In the genomic region with DNA sequence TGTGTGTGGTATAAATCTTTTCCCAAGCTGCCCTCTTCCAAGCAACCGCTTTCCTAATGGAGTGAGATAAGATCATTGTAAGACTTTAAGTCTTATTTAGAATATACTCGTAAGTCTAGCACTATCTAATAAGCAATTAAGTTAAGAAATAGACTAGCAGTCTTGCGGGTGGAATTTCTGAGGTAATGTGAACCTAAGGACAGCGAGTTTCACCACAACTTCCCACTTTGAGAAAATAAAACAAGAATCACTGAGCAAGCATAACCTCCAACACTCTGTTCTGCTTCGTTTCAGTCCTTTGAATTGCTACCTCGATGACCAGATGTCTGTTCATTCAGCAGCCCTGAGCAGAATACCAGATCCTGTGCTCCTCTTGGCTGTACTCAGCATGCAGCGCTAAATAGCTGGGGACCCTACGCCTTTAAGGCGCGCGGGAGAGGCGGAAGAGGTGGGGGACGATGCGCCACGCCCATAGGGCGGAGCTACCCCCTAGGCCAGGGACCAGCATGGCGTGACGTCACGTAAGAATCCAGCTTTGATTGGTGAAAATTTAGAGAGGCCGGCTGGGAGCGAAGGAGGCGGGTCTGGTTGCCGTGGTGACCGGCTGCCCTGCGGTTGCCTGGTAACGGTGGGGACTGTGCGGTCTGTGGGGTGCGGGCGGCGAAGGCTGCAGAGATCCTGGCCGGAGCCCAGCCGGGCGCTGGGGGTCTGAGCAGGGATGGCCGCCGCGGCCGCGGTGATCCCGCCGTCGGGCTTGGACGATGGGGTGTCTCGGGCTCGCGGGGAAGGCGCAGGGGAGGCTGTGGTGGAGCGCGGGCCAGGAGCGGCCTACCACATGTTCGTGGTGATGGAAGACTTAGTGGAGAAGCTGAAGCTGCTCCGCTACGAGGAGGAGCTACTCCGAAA, we compare ENCODE assay signal across 7 mouse cellular contexts. TPM values are rescaled to one million over a fixed set of nuclear protein-coding genes. Genes with fewer than 3 reads are reported as not detected.
DNase-seq lines count a peak whose midpoint lies in the region; ATAC-seq lines count a peak whose summit lies in the region.

A gene (plus strand): TSS at position 614 of the 906 bp plus-strand sequence.

- peak within 1 kb of the TSS; percentile 27; the same call in 1 of the 2 replicates for H3K27ac ChIP-seq in intestine, embryonic 15.5 days
- H3K27ac ChIP-seq in midbrain, embryonic 10.5 days (replicated peaks), result peak within 1 kb of the TSS; percentile 88

- peak; percentile 100 for ATAC-seq in intestine, embryonic 15.5 days

- intact Hi-C loops in gastrocnemius, postnatal 36 days (cut with DNase I), result loop anchor here (10.0 kb wide), 1 partner anchor 194 kb away; no protein-coding TSS in a partner anchor
- intact Hi-C loops in left cerebral cortex, postnatal 25 days (cut with DNase I), result no loop called here

- peak within 1 kb of the TSS; percentile 83 for H3K4me3 ChIP-seq in intestine, embryonic 15.5 days (replicated peaks)
- H3K4me3 ChIP-seq in midbrain, embryonic 10.5 days, result peak within 1 kb of the TSS; percentile 68

- H3K9me3 ChIP-seq in intestine, embryonic 15.5 days, result no peaks in the 10 kb centered on the region
- no peaks in the 10 kb centered on the region for H3K9me3 ChIP-seq in midbrain, embryonic 10.5 days (replicated peaks)

- peak within 1 kb of the TSS; percentile 94 for H3K4me2 ChIP-seq in intestine, embryonic 15.5 days (replicated peaks)

- no peaks in the 10 kb centered on the region for H3K36me3 ChIP-seq in intestine, embryonic 15.5 days
- H3K36me3 ChIP-seq in midbrain, embryonic 10.5 days, result no peaks in the 10 kb centered on the region

- no peaks in the 10 kb centered on the region for H3K27me3 ChIP-seq in intestine, embryonic 15.5 days (replicated peaks)
- H3K27me3 ChIP-seq in midbrain, embryonic 10.5 days (ENCODE audit: low read depth, poor library complexity, severe bottlenecking), result no peaks in the 10 kb centered on the region

- no peaks in the 10 kb centered on the region for H3K4me1 ChIP-seq in intestine, embryonic 15.5 days (replicated peaks)
- peaks cover 27% of the 10 kb centered on the region for H3K4me1 ChIP-seq in midbrain, embryonic 10.5 days

- 2% methylated on average over 53 of the region's 53 CpGs for WGBS in intestine, embryonic 15.5 days
- 4% methylated on average over 53 of the region's 53 CpGs for WGBS in midbrain, embryonic 10.5 days

- DNase-seq in adrenal gland, adult 2 months, result peak; percentile 99
- DNase-seq in embryo, embryonic 11.5 days (ENCODE audit: low read depth, low spot score), result peak; percentile 99
- peak; percentile 94 to 95 for DNase-seq in gastrocnemius, postnatal 36 days
- peak; percentile 99 for DNase-seq in left cerebral cortex, postnatal 25 days (ENCODE audit: low spot score in 2 of 2)
- DNase-seq in midbrain, embryonic 10.5 days (ENCODE audit: low spot score), result peak; percentile 99
- DNase-seq in right cerebral cortex, postnatal 4 days, result peak; percentile 96

- H3K9ac ChIP-seq in intestine, embryonic 15.5 days, result peak within 1 kb of the TSS; percentile 58

RNA-seq across cellular contexts. Expression of the gene that starts here (rescaled TPM):
- 10 to 100 TPM; 32.3 to 35.9 TPM for total RNA-seq in adrenal gland, adult 2 months (2021)
- polyA plus RNA-seq in adrenal gland, adult 2 months (2012; rRNA removed), result 5.4 and 6.1 TPM in 2 replicates
- 1 to 10 TPM; 6.8 to 7.8 TPM for total RNA-seq in gastrocnemius, postnatal 36 days (2021)
- 17.1 and 17.5 TPM in 2 replicates for polyA plus RNA-seq in intestine, embryonic 15.5 days (2015; fragmentation: Nextera tagmentation; extraction: Ambion mirVana)
- total RNA-seq in left cerebral cortex, postnatal 25 days (2021), result 10 to 100 TPM; 55.2 to 57.3 TPM
- 22.8 and 28.8 TPM in 2 replicates for polyA plus RNA-seq in midbrain, embryonic 10.5 days (2016; fragmentation: Nextera tagmentation; extraction: Ambion mirVana)

Comparison
In these comparisons a context has a peak if more than half of its experiments do, and no peak if none do; other contexts are left out.
1. Peak in every context shown above with its lines: DNase-seq, ATAC-seq, H3K4me3 ChIP-seq and H3K27ac ChIP-seq.